Mouse (Mus musculus): ENCODE data around the gene Plch2. TPM values are rescaled to one million over a fixed set of nuclear protein-coding genes. Genes with fewer than 3 reads are reported as not detected.

Gene Plch2
- polyA plus RNA-seq, 1 experiment from 2014 or later, result 23.3 TPM

GRCm38 (mm10) chr4:154946319-154946718 lies 110.3 kb downstream of the Plch2 start:
- H3K27ac ChIP-seq (ENCODE audit: low read length), result peak overlapping the region; percentile 74
- peaks cover 12% of the 10 kb centered on the region for H3K4me1 ChIP-seq (ENCODE audit: control insufficient read depth, insufficient read depth, low read length)
- WGBS, result under 1% methylated on average over 8 of the region's 8 CpGs
- no peaks in the 10 kb centered on the region for H3K27me3 ChIP-seq (ENCODE audit: control insufficient read depth, insufficient read depth, low read depth, low read length)
- H3K4me2 ChIP-seq (ENCODE audit: low read length), result peak overlapping the region; percentile 64
- H3K36me3 ChIP-seq (ENCODE audit: control insufficient read depth, insufficient read depth, low read length), result no peaks in the 10 kb centered on the region
- peak; percentile 83 for ATAC-seq
- H3K9me3 ChIP-seq (replicated peaks; ENCODE audit: control insufficient read depth, low read length, poor library complexity, severe bottlenecking), result no peaks in the 10 kb centered on the region
- peak overlapping the region; percentile 60 for H3K9ac ChIP-seq (ENCODE audit: low read depth, low read length)
- H3K4me3 ChIP-seq (ENCODE audit: low read depth, low read length), result peak overlapping the region; percentile 35

DNA sequence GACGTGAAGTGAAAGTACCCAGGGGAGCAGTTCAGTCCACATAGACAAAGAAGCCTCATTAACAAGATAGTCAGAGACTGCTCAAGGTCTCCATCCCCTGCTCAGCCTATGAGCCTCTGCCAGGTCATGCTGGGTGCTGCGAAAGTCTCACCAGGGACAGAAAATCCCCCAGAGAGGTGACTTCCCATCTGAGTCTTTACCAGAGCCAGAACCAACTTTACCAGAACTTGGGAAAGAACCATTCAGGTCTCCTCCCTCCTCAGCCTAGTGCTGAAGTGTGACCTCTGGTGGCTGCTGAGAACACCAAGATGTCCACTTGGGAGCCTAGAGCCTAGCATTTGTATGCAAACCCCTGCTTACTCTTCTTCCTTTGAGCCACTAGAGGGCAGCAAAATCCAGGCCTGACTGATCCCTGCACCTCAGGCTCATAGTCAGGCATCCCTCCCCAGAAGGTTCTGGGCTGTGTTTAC lies 112.4 kb downstream of the Plch2 start:
- H3K4me3 ChIP-seq (ENCODE audit: low read depth, low read length), result no peak overlapping the region
- peak; percentile 62; the same call in 1 of the 2 replicates for ATAC-seq
- H3K4me2 ChIP-seq (ENCODE audit: low read length), result no peak overlapping the region
- no peaks in the 10 kb centered on the region for H3K36me3 ChIP-seq (ENCODE audit: control insufficient read depth, insufficient read depth, low read length)
- H3K4me1 ChIP-seq (ENCODE audit: control insufficient read depth, insufficient read depth, low read length), result peaks cover 12% of the 10 kb centered on the region
- H3K9me3 ChIP-seq (replicated peaks; ENCODE audit: control insufficient read depth, low read length, poor library complexity, severe bottlenecking), result no peaks in the 10 kb centered on the region
- no peak overlapping the region for H3K9ac ChIP-seq (ENCODE audit: low read depth, low read length)
- no peak overlapping the region for H3K27ac ChIP-seq (ENCODE audit: low read length)
- no peaks in the 10 kb centered on the region for H3K27me3 ChIP-seq (ENCODE audit: control insufficient read depth, insufficient read depth, low read depth, low read length)
- 16% methylated on average over 2 of the region's 2 CpGs for WGBS

DNA sequence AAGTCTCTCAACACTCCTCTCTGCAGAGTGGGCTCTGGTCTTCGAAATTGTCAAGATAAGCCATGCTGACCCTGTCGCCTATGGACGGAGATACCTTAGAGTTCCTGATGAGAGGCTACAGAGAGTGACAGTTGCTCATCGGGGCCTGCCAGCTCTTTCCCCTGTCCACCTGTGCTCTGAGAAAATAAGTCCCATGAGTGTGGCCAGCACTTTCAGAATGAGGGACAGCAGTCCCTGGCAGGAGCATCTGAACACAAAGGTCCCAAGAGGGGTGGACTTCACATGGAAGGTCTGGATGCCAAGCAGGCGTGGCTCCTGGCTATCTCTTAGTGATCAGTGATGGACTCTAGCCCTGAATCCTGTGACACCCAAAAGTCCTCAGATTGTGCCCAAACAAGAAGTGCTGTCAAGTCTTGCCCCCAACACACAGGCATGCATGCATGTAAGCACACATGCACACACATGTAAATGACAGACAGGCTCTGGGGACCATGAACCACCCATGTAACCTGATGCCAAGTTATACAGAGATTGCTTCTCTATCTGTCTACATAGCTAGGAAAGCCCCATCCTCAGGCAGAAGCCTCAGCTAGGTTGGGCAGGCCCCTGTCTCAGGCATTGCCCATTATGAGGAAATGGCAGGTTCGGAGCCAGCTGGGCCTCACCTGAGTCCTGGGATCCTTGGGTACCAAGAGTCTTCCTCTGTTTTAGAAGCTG lies 113.1 kb downstream of the Plch2 start:
- Histone ChIP-seq H3K36me3 (ENCODE audit: control insufficient read depth, insufficient read depth, low read length) (no peaks in the 10 kb centered on the region), H3K27me3 (ENCODE audit: control insufficient read depth, insufficient read depth, low read depth, low read length) (no peaks in the 10 kb centered on the region), H3K9ac (ENCODE audit: low read depth, low read length) (no peak overlapping the region), H3K4me1 (ENCODE audit: control insufficient read depth, insufficient read depth, low read length) (peaks cover 12% of the 10 kb centered on the region), H3K9me3 (replicated peaks; ENCODE audit: control insufficient read depth, low read length, poor library complexity, severe bottlenecking) (no peaks in the 10 kb centered on the region), H3K27ac (ENCODE audit: low read length) (no peak overlapping the region), H3K4me2 (ENCODE audit: low read length) (no peak overlapping the region), H3K4me3 (ENCODE audit: low read depth, low read length) (no peak overlapping the region)
- 88% methylated on average over 6 of the region's 6 CpGs for WGBS
- ATAC-seq, result no peak

- no peak overlapping the region for H3K27ac ChIP-seq (ENCODE audit: low read length)
- no peaks in the 10 kb centered on the region for H3K27me3 ChIP-seq (ENCODE audit: control insufficient read depth, insufficient read depth, low read depth, low read length)
- no peak for ATAC-seq
- no peaks in the 10 kb centered on the region for H3K9me3 ChIP-seq (replicated peaks; ENCODE audit: control insufficient read depth, low read length, poor library complexity, severe bottlenecking)
- H3K9ac ChIP-seq (ENCODE audit: low read depth, low read length), result no peak overlapping the region
- H3K4me2 ChIP-seq (ENCODE audit: low read length), result no peak overlapping the region
- WGBS, result 90% methylated on average over 10 of the region's 10 CpGs
- H3K36me3 ChIP-seq (ENCODE audit: control insufficient read depth, insufficient read depth, low read length), result no peaks in the 10 kb centered on the region
- H3K4me1 ChIP-seq (ENCODE audit: control insufficient read depth, insufficient read depth, low read length), result peaks cover 12% of the 10 kb centered on the region
- no peak overlapping the region for H3K4me3 ChIP-seq (ENCODE audit: low read depth, low read length)
These were observed 113.8 kb downstream of the Plch2 start for GRCm38 (mm10) chr4:154942632-154943322.

DNA sequence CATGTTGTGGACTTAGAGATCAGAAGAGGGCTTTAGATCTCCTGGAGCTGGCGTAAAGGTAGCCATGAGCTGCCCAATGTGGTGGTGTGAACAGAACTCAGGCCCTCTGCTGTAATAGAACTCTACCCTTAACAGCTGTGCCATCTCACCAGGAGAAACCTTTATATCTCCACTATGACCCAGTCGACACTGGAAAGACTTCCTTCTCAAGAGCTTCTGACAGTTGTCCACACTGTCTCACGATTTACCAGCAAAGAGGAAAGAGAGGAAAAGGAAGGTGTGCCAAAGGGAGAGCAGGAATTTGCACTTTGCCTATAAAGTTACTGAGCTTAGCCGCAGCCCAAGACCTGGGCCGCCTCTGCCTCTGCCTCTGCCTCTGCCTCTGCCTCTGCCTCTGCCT lies 114.8 kb downstream of the Plch2 start:
- 97% methylated on average over 4 of the region's 5 CpGs for WGBS
- no peaks in the 10 kb centered on the region for H3K27me3 ChIP-seq (ENCODE audit: control insufficient read depth, insufficient read depth, low read depth, low read length)
- H3K9ac ChIP-seq (ENCODE audit: low read depth, low read length), result no peak overlapping the region
- no peak overlapping the region for H3K4me3 ChIP-seq (ENCODE audit: low read depth, low read length)
- no peak overlapping the region for H3K4me2 ChIP-seq (ENCODE audit: low read length)
- peaks cover 12% of the 10 kb centered on the region for H3K4me1 ChIP-seq (ENCODE audit: control insufficient read depth, insufficient read depth, low read length)
- H3K27ac ChIP-seq (ENCODE audit: low read length), result no peak overlapping the region
- H3K9me3 ChIP-seq (replicated peaks; ENCODE audit: control insufficient read depth, low read length, poor library complexity, severe bottlenecking), result no peaks in the 10 kb centered on the region
- H3K36me3 ChIP-seq (ENCODE audit: control insufficient read depth, insufficient read depth, low read length), result no peaks in the 10 kb centered on the region
- ATAC-seq, result no peak

GRCm38 (mm10) chr4:154940156-154940555 lies 116.4 kb downstream of the Plch2 start:
- H3K9ac ChIP-seq (ENCODE audit: low read depth, low read length), result no peak overlapping the region
- H3K36me3 ChIP-seq (ENCODE audit: control insufficient read depth, insufficient read depth, low read length), result no peaks in the 10 kb centered on the region
- 88% methylated on average over 2 of the region's 2 CpGs for WGBS
- no peak for ATAC-seq
- H3K9me3 ChIP-seq (replicated peaks; ENCODE audit: control insufficient read depth, low read length, poor library complexity, severe bottlenecking), result no peaks in the 10 kb centered on the region
- no peak overlapping the region for H3K27ac ChIP-seq (ENCODE audit: low read length)
- H3K4me3 ChIP-seq (ENCODE audit: low read depth, low read length), result no peak overlapping the region
- no peak overlapping the region for H3K4me2 ChIP-seq (ENCODE audit: low read length)
- no peaks in the 10 kb centered on the region for H3K27me3 ChIP-seq (ENCODE audit: control insufficient read depth, insufficient read depth, low read depth, low read length)
- H3K4me1 ChIP-seq (ENCODE audit: control insufficient read depth, insufficient read depth, low read length), result peaks cover 6% of the 10 kb centered on the region

- H3K9ac ChIP-seq (ENCODE audit: low read depth, low read length), result no peak overlapping the region
- ATAC-seq, result no peak
- H3K4me1 ChIP-seq (ENCODE audit: control insufficient read depth, insufficient read depth, low read length), result peaks cover 6% of the 10 kb centered on the region
- no peak overlapping the region for H3K4me3 ChIP-seq (ENCODE audit: low read depth, low read length)
- H3K36me3 ChIP-seq (ENCODE audit: control insufficient read depth, insufficient read depth, low read length), result no peaks in the 10 kb centered on the region
- 93% methylated on average over 1 of the region's 1 CpGs for WGBS
- no peaks in the 10 kb centered on the region for H3K9me3 ChIP-seq (replicated peaks; ENCODE audit: control insufficient read depth, low read length, poor library complexity, severe bottlenecking)
- no peak overlapping the region for H3K27ac ChIP-seq (ENCODE audit: low read length)
- H3K27me3 ChIP-seq (ENCODE audit: control insufficient read depth, insufficient read depth, low read depth, low read length), result no peaks in the 10 kb centered on the region
- no peak overlapping the region for H3K4me2 ChIP-seq (ENCODE audit: low read length)
These were observed 118.8 kb downstream of the Plch2 start for GRCm38 (mm10) chr4:154937746-154938145.

- 40% methylated on average over 8 of the region's 8 CpGs for WGBS
- H3K4me1 ChIP-seq (ENCODE audit: control insufficient read depth, insufficient read depth, low read length), result peaks cover 6% of the 10 kb centered on the region
- no peak overlapping the region for H3K4me3 ChIP-seq (ENCODE audit: low read depth, low read length)
- H3K4me2 ChIP-seq (ENCODE audit: low read length), result no peak overlapping the region
- H3K9me3 ChIP-seq (replicated peaks; ENCODE audit: control insufficient read depth, low read length, poor library complexity, severe bottlenecking), result no peaks in the 10 kb centered on the region
- H3K36me3 ChIP-seq (ENCODE audit: control insufficient read depth, insufficient read depth, low read length), result no peaks in the 10 kb centered on the region
- H3K9ac ChIP-seq (ENCODE audit: low read depth, low read length), result no peak overlapping the region
- no peaks in the 10 kb centered on the region for H3K27me3 ChIP-seq (ENCODE audit: control insufficient read depth, insufficient read depth, low read depth, low read length)
- ATAC-seq, result no peak
- peak overlapping the region; percentile 17; the same call in 1 of the 2 replicates for H3K27ac ChIP-seq (ENCODE audit: low read length)
These were observed 119.9 kb downstream of the Plch2 start for GRCm38 (mm10) chr4:154936542-154937255.

DNA sequence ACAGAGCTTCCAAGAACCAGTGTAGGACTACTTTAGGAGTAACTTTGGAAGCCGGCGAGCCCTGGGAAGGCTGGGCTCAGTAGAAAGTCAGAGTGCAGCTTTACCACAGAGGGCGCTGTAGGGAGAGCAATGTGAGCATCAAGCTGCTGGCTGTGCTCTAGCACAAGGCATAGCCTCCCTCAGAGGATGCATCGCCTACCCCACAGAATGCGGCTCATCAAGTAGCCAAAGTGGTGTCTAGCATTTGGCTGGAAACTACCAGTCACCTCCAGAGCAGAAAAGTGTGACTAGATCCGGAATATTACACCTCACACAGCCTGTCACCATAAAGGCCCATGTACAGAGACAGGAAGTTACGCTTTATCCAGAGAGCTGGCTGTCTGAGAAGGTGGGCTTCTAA lies 120.8 kb downstream of the Plch2 start:
- no peak for ATAC-seq
- Histone ChIP-seq H3K4me2 (ENCODE audit: low read length) (no peak overlapping the region), H3K9ac (ENCODE audit: low read depth, low read length) (no peak overlapping the region), H3K36me3 (ENCODE audit: control insufficient read depth, insufficient read depth, low read length) (no peaks in the 10 kb centered on the region), H3K9me3 (replicated peaks; ENCODE audit: control insufficient read depth, low read length, poor library complexity, severe bottlenecking) (no peaks in the 10 kb centered on the region), H3K27me3 (ENCODE audit: control insufficient read depth, insufficient read depth, low read depth, low read length) (no peaks in the 10 kb centered on the region), H3K4me3 (ENCODE audit: low read depth, low read length) (no peak overlapping the region), H3K4me1 (ENCODE audit: control insufficient read depth, insufficient read depth, low read length) (peaks cover 6% of the 10 kb centered on the region), H3K27ac (ENCODE audit: low read length) (no peak overlapping the region)
- WGBS, result 75% methylated on average over 7 of the region's 7 CpGs
